Mouse (Mus musculus): Measurements from ENCODE around the gene Dpm1.

Dpm1 gene

GRCm38 (mm10) chr2:168229116-168230025, 1.0 kb downstream of the Dpm1 start:
- CTCF ChIA-PET = interaction anchor here (1.4 kb wide), 1 partner anchor 22 kb away, joined by 3 read pairs; no protein-coding TSS in a partner anchor

DNA sequence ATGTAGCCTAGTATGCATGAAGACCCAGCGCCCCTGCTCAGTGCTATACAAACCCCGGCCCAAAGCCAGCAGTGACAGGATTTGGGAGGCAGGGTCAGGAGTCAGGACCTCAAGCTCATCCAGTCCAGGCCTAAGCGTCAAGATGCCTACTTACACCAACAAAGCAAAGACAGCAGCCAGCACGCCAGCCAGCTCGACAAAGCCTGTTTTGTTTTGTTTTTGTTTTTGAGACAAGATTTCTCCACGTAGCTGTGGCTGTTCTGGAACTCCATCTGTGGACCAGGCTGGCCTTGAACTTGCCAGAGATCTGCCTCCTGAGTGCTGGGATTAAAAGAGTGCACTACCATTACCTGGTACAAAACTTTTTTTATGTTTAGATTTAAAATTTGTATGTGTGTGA, 7.1 kb downstream of the Dpm1 start:
- CTCF ChIA-PET = no interaction called here

GRCm38 (mm10) chr2:168213788-168214397, 16.5 kb downstream of the Dpm1 start:
- CTCF ChIA-PET = interaction anchor here (0.7 kb wide), 1 partner anchor 95 kb away, joined by 12 read pairs; no protein-coding TSS in a partner anchor

- CTCF ChIA-PET = interaction anchor here (0.6 to 1.0 kb wide), 2 partner anchors 22 to 383 kb away, joined by 3 to 4 read pairs; partner anchors contain the start of genes Dpm1, Gm20716 and Mocs3
Observed at GRCm38 (mm10) chr2:168207883-168208282, 22.5 kb downstream of the Dpm1 start.

GRCm38 (mm10) chr2:168206725-168207644, 23.4 kb downstream of the Dpm1 start, which contains the start of gene Adnp:
Adnp (minus strand) TSS chr2:168207112.
- CTCF ChIA-PET = interaction anchor here (0.8 to 2.0 kb wide), 3 partner anchors 10 to 89 kb away, joined by 3 to 6 read pairs (median 3); partner anchors contain the start of genes Dpm1, Gm20716 and Mocs3

DNA sequence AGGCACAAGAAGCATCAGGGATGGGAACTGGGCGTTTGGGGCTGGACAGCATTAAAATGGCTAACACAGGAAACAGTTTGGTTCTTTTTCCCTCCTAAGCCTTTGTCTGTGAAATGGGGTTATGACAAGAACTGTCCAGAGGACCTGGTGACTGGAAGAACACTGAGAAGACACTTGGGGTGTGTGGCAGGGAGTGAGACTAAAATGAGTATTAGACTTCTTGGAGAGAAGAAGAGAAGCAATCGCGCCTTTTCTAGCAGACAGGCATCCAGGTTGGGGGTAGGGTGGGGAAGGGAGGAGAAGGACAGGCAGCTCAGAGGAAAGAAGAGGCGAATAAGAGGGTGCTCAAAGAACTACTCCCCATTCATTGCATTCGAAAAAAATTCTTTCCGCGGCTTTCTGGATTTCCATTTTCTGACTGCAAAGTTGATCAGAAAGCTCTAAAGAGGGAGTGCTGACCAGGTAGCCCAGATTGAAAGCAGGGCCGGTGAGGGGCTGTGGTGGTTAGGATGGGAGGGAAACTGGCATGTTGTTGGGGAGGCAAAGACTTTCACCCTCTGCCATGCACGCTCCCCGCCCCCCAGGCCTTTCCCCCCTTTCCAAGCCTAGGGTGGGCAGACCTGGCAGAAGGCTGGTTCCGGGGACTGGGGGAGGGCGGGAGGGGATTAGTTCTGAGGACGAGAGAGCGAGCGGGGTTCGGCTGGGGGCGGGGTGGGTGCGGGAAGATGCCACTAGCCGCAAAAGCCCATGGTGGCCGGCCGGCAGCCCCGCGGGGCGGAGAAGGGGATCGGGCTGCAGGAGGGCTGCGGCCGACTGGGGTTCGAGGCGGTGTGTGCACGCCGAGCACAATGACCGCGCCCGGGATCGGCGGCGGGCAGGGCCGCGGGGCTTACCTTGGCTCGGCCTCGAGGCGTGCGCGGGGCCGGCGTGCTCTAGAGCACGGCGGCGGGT, 24.4 kb downstream of the Dpm1 start:
- CTCF ChIA-PET = interaction anchor here (0.9 to 2.0 kb wide), 2 partner anchors 10 to 88 kb away, joined by 3 to 6 read pairs; no protein-coding TSS in a partner anchor

- CTCF ChIA-PET = interaction anchor here (0.9 to 2.0 kb wide), 2 partner anchors 10 to 88 kb away, joined by 3 to 6 read pairs; no protein-coding TSS in a partner anchor
Observed at GRCm38 (mm10) chr2:168205265-168205664, 25.1 kb downstream of the Dpm1 start.

GRCm38 (mm10) chr2:168204476-168204999, 25.9 kb downstream of the Dpm1 start:
- CTCF ChIA-PET = interaction anchor here (0.9 kb wide), 1 partner anchor 9 kb away, joined by 3 read pairs; no protein-coding TSS in a partner anchor

- CTCF ChIA-PET = no interaction called here
Observed at GRCm38 (mm10) chr2:168200014-168200691, 30.2 kb downstream of the Dpm1 start.

DNA sequence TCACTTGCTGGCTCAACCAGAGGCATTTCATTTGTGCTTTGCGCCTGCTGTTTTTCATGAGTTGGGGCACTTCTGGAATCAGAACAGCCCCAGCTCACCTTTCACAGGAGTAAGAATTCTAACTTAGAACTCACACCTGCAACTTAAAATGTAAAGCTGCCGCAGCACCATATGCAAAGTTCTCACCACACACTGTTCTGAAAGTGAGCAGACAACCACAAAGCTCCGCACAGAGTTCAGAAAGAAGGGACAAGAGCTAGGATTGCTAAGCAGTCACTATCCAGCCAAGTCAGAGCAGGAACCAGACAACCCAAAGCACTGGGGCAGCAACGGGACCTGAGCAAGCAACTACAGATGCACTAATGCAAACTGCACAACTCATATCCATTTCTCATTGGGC, 30.9 kb downstream of the Dpm1 start:
- CTCF ChIA-PET = interaction anchor here (0.7 kb wide), 1 partner anchor 296 kb away, joined by 3 read pairs; no protein-coding TSS in a partner anchor

- CTCF ChIA-PET = no interaction called here
Observed at GRCm38 (mm10) chr2:168198421-168198820, 32.0 kb downstream of the Dpm1 start.

- CTCF ChIA-PET = interaction anchor here (0.7 to 0.8 kb wide), 2 partner anchors 9 to 17 kb away, joined by 3 to 4 read pairs; no protein-coding TSS in a partner anchor
Observed at GRCm38 (mm10) chr2:168195721-168196120, 34.7 kb downstream of the Dpm1 start.

GRCm38 (mm10) chr2:168193685-168194084, 36.7 kb downstream of the Dpm1 start:
- CTCF ChIA-PET = no interaction called here

DNA sequence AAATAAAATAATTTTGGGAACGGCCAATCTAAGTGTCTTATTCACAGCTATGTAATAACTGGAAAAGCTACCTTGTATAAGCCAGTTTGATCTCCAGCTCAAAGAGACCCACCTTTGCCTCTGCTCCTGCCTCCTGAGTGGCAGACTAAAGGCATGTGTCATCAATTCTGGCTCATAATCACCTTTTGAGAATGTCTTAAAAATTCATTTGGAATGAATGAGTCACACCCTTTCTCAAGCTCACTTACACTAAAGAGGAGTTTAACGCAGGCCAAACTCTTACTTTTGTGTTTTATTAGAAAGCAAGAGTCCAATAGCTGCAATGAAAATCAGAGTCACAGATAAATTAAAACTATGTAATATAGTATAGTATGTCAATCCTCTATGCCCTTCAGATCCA, 38.5 kb downstream of the Dpm1 start:
- CTCF ChIA-PET = interaction anchor here (0.6 kb wide), 1 partner anchor 57 kb away, joined by 5 read pairs; no protein-coding TSS in a partner anchor

DNA sequence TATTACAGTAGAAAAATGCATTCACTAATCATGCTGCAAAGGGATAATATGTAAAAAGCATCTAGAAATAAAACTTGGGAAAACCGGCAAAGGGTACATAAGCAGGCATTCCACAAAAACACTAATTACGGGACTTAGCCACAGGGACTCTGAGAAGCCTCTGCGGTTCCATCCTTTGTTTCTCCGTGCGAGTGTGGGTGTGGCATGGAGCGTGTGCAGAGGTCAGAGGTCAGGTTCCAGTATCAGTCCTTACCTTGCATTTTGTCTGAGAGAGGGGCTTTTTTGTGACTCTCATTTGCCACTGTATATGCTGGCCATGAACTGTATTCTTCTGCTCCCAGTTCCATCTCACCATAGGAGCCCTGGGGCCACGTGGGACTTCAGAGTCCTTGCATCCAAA, 54.4 kb downstream of the Dpm1 start:
- CTCF ChIA-PET = no interaction called here

DNA sequence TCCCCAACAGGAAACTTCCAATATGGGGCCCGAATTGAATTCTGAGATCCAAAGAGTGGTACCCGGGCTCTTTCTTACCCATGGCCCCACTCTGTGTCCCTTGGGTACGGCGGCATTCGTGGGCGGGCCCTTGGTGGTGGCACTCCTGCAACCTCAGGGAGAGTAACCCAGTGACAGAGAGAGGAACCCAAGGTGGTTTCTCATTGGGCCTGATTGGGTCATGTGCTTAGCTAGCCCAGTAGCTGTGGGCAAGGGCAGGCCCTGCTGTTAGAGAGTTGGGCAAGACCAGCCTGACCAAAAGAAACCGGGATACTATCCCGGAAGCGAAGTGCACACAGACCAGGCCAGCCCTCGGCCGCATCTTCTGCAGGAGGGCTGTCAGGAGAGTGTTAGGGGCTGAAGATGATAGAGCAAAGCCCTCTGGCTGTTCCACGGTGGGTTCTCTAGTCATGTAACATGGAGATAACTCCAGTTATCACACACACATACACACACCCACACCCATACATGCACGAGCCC, 60.2 kb downstream of the Dpm1 start:
- CTCF ChIA-PET = interaction anchor here (0.7 kb wide), 1 partner anchor 16 kb away, joined by 4 read pairs; no protein-coding TSS in a partner anchor

DNA sequence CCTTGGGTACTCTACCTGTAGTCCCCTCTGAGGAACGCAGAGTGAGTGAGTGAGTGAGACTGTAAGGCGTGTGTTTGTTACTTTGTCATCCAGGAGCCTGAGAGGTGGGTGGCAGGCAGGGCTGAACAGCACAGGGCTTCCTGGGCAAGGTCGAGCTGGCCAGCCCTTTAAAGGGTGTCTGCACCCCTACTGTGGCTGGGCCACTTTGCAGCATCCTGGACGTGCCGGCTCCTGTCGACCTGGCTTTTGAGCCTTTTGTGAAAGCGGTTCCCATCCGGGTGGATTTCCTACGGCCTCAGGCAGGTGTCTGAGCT, 60.6 kb downstream of the Dpm1 start:
- CTCF ChIA-PET = interaction anchor here (0.7 kb wide), 1 partner anchor 15 kb away, joined by 4 read pairs; no protein-coding TSS in a partner anchor

DNA sequence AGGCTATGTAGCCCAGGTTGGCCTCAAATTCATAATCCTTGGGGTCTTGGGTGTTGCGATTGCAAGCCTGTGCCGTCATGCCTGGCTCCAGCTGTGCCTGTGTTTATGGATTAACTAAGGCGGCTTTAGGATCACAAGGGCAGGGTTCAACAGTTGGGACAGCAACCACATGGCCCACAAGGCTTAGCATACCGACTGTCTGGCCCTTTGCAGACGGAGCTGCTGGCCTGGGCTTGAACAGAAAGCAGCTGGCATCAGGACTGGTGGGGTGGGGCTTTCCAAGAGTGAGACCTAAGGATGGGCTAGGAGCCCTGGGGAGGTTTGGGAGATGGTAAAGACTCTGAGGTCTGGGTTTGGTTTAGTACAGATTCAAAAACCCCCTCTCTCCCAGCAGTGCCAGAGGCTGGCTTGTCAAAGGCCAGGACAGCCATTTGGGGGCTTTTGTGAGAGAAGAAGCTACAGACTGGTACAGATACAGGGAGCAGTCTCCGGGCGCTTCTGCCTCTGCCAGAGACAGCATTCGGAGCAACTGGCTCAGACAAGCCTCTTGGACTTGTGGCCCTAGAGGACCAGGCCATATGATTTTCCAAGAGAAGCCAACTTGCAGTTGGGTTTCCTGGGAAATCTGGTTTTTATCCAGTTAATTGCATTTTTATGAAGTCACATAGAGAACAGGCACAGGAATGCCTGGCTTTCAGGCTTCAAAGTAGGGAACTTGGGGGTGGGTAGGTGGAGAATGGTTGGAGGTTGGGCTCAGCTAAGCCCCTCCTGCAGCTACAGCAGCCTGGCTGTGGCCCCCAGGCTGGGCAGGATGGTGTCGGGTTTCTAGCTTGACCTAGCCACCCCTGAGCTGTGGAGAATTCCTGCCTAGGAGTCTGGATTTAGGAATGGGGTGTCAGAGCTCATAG, 61.2 kb downstream of the Dpm1 start:
- CTCF ChIA-PET = interaction anchor here (0.6 kb wide), 1 partner anchor 29 kb away, joined by 4 read pairs; no protein-coding TSS in a partner anchor

Measured in spleen, embryonic (tissue).